Mouse (Mus musculus) hindbrain, postnatal 0 days (tissue): ENCODE measurements around the gene Gm20388. TPM values are rescaled to one million over a fixed set of nuclear protein-coding genes. Genes with fewer than 3 reads are reported as not detected.

Experiments
- ATAC-seq: fragments of 200-750 bp; cut with Nextera tagmentation; 2 replicates; pipeline ENCODE4 v1.8.0; 2017; ENCODE audit warnings: mild to moderate bottlenecking, moderate TSS enrichment, moderate library complexity
- DNase-seq: peaks from one replicate; pipeline ENCODE4 v3.0.0-alpha.2; 2015; ENCODE audit warnings: low spot score
- H3K27ac ChIP-seq: fragments of 300-500 bp; sonication (generic); 2 replicates; pipeline ENCODE4 v1.5.1; 2014; ENCODE audit warnings: mild to moderate bottlenecking
- H3K27me3 ChIP-seq: fragments of 300-500 bp; sonication (generic); 2 replicates; pipeline ENCODE4 v1.6.1; 2014; ENCODE audit warnings: low read length, mixed read lengths; ENCODE audit not compliant: insufficient read depth
- H3K36me3 ChIP-seq: fragments of 300-500 bp; sonication (generic); 2 replicates; pipeline ENCODE4 v1.6.1; 2014; ENCODE audit warnings: low read length, mixed read lengths; ENCODE audit not compliant: insufficient read depth
- H3K4me1 ChIP-seq: fragments of 300-500 bp; sonication (generic); 2 replicates; pipeline ENCODE4 v1.6.1; 2014; ENCODE audit warnings: antibody characterized with exemption, low read length, mixed read lengths; ENCODE audit not compliant: insufficient read depth
- H3K4me2 ChIP-seq: fragments of 300-500 bp; sonication (generic); 2 replicates; pipeline ENCODE4 v1.6.1; 2014; ENCODE audit warnings: low read depth, mild to moderate bottlenecking, low read length, moderate library complexity, mixed read lengths
- H3K4me3 ChIP-seq: fragments of 300-500 bp; sonication (generic); 2 replicates; pipeline ENCODE4 v1.5.1; 2014; ENCODE audit warnings: low read length
- H3K9ac ChIP-seq: fragments of 300-500 bp; sonication (generic); replicated peaks from 2 replicates; pipeline ENCODE4 v1.6.1; 2014; ENCODE audit warnings: mild to moderate bottlenecking, low read length, moderate library complexity, mixed read lengths
- H3K9me3 ChIP-seq: fragments of 300-500 bp; sonication (generic); 2 replicates; pipeline ENCODE4 v1.6.1; 2016; ENCODE audit warnings: low read length, mixed read lengths
- CTCF ChIP-seq: IDR thresholded peaks from 2 replicates; pipeline ENCODE4 v1.5.1; 2016; ENCODE audit warnings: antibody characterized with exemption, control low read depth, low read depth
- WGBS: fragments of 180-500 bp; shearing (Covaris S2); extraction: QIAGEN DNeasy Blood & Tissue Kit; methylation state at CpG from one replicate; pipeline ENCODE4 v1.1.7; 2014; 5-methylcytosine and 5-hydroxymethylcytosine counted together
- polyA plus RNA-seq: library from polyadenylated mRNA; unstranded; fragments of >200 nt; fragmentation: Nextera tagmentation; extraction: Ambion mirVana; gene quantifications from 2 replicates; pipeline ENCODE4 v1.2.1, GENCODE M21; 2015
- total RNA-seq: library from RNA; depleted of rRNA; stranded (reverse); fragments of >200 nt; gene quantifications from 2 replicates; pipeline ENCODE4 v1.2.3, GENCODE M21; 2014

Gene Gm20388
- total and polyA plus RNA-seq, 2 experiments from 2014 or later: 71.3 TPM; not detected in 1

DNA sequence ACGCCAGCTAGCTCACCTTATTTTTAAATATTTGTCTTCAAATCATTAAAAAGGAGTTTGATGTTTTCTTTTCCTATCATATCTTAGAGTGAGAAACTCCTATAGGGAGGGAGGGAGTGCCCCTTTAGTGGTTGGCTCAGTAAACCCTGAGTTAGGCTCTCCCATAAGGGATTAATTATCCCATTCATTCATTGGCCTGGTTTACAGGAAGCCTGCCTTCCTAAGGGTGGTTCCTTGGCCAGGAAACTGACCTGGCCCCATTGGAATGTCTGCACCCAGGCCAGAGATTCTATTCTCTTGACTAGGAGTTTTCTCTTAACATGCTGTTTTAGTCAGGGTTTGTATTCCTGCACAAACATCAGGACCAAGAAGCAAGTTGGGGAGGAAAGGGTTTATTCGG lies 3977.3 kb downstream of the Gm20388 start:
- ATAC-seq: no peak
- H3K27ac ChIP-seq: no peak overlapping the region
- no peaks in the 10 kb centered on the region for H3K9me3 ChIP-seq
- WGBS: 89% methylated on average over 2 of the region's 2 CpGs
- H3K27me3 ChIP-seq: peaks cover 10% of the 10 kb centered on the region; the same call in 1 of the 2 replicates
- H3K4me2 ChIP-seq: no peak overlapping the region
- H3K4me3 ChIP-seq: no peak overlapping the region
- no peaks in the 10 kb centered on the region for H3K36me3 ChIP-seq
- TF ChIP-seq CTCF: no peak
- H3K4me1 ChIP-seq: peaks cover 20% of the 10 kb centered on the region
- H3K9ac ChIP-seq: no peak overlapping the region
- no peak for DNase-seq

DNA sequence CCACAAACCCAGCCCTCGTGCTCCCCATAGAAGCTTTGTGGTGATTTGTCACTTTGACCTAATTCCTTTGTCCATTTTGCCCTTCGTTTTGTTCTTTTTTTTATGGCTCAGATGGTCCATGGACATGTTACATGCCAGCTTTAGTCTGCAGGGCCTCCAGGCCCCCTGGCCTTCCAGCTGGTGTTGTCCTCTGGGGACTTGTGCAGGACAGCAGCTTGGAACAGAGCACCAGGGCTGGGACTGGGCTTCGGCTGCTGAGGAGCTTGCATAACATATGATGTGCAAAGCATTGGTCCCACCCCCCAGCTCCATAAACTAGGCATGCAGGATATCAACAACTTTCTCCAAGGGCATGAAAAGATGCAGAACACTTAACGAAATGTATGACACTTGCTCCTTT lies 3979.2 kb downstream of the Gm20388 start:
- H3K36me3 ChIP-seq: no peaks in the 10 kb centered on the region
- H3K27me3 ChIP-seq: peaks cover 19% of the 10 kb centered on the region
- H3K9ac ChIP-seq: no peak overlapping the region
- no peak for TF ChIP-seq CTCF
- H3K9me3 ChIP-seq: no peaks in the 10 kb centered on the region
- H3K4me3 ChIP-seq: no peak overlapping the region
- DNase-seq: no peak
- ATAC-seq: no peak
- no peak overlapping the region for H3K4me2 ChIP-seq
- H3K27ac ChIP-seq: no peak overlapping the region
- H3K4me1 ChIP-seq: peaks cover 11% of the 10 kb centered on the region
- WGBS: 64% methylated on average over 4 of the region's 4 CpGs

DNA sequence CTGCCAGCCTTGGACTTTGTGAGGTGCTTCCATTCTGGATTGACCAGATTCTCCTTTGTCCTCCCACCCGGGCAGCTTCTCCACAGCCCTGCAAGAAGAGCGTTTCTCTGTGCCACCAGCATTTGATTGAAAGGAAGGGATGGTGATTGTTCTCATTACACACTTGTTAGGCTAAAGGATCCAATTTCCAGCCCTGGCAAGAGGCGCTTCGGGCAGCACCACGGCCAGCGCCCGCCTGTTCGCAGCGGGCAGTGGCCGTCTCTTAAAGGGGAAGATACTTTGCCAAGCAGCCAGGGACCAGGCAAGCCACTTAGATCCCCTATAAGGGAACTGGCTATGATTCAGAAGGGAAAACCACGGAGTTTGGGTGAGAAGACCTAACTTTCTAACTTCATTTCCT lies 3980.6 kb downstream of the Gm20388 start:
- Histone ChIP-seq H3K27me3 (peaks cover 25% of the 10 kb centered on the region), H3K4me2 (peak overlapping the region; percentile 69), H3K36me3 (no peaks in the 10 kb centered on the region), H3K27ac (peak overlapping the region; percentile 77; the same call in 1 of the 2 replicates), H3K4me3 (peak overlapping the region; percentile 39), H3K9ac (peak overlapping the region; percentile 55), H3K4me1 (peaks cover 11% of the 10 kb centered on the region), H3K9me3 (no peaks in the 10 kb centered on the region)
- no peak for TF ChIP-seq CTCF
- under 1% methylated on average over 11 of the region's 11 CpGs for WGBS
- ATAC-seq (no peak), DNase-seq (peak; percentile 76)

DNA sequence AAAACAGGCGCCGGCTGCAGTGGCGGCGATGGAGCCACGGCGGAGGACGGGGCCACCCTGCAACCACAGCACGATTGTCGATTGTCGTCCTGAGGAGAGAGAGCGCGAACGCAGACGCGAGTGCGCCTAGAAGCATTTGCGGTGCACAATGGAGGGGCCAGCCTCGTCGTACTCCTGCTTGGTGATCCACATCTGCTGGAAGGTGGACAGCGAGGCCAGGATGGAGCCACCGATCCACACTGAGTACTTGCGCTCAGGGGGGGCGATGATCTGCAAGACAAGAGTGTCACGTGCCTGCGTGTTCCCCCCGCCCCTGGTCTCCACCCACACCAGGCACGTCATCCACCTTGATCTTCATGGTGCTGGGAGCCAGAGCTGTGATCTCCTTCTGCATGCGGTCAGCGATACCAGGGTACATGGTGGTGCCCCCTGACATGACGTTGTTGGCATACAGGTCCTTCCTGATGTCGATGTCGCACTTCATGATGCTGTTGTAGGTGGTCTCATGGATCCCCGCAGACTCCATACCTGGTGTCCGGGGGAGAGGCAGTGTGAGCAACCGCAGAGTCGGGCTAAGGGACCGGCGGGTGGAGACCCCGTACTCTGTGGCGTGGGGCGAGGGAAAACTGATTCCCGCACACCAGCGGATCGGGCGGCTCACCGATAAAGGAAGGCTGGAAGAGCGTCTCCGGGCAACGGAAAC lies 3981.4 kb downstream of the Gm20388 start:
- 1% methylated on average over 49 of the region's 49 CpGs for WGBS
- Histone ChIP-seq H3K27ac (peak overlapping the region; percentile 77), H3K4me1 (peaks cover 11% of the 10 kb centered on the region), H3K9ac (peak overlapping the region; percentile 55), H3K9me3 (no peaks in the 10 kb centered on the region), H3K27me3 (peaks cover 25% of the 10 kb centered on the region), H3K4me2 (peak overlapping the region; percentile 69), H3K4me3 (peak overlapping the region; percentile 39), H3K36me3 (no peaks in the 10 kb centered on the region)
- DNase-seq (peak; percentile 85), ATAC-seq (peak; percentile 91)
- no peak for TF ChIP-seq CTCF

DNA sequence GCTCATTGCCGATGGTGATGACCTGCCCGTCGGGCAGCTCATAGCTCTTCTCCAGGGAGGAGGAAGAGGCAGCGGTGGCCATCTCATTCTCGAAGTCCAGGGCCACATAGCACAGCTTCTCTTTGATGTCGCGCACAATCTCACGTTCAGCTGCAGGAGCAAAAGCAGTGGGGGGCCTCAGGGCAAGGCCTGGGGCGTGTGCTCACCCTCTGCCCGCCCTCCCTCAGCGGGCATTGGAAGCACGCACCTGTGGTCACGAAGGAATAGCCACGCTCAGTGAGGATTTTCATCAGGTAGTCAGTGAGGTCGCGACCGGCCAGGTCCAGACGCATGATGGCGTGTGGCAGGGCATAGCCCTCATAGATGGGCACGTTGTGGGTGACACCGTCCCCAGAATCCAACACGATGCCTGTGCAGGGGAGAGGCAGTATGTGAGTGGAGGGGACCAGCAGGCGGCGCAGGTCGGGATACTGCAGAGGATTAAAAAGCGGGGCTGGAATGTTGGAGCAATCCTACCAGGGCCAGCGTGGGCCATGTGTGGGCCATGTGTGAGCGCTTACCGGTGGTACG lies 3982.0 kb downstream of the Gm20388 start:
- H3K9me3 ChIP-seq: no peaks in the 10 kb centered on the region
- peaks cover 25% of the 10 kb centered on the region for H3K27me3 ChIP-seq
- peak; percentile 64 for TF ChIP-seq CTCF
- H3K4me3 ChIP-seq: peak overlapping the region; percentile 39
- H3K4me1 ChIP-seq: peaks cover 11% of the 10 kb centered on the region
- peak overlapping the region; percentile 55 for H3K9ac ChIP-seq
- ATAC-seq (peak; percentile 48), DNase-seq (peak; percentile 34)
- no peaks in the 10 kb centered on the region for H3K36me3 ChIP-seq
- H3K27ac ChIP-seq: peak overlapping the region; percentile 77
- H3K4me2 ChIP-seq: peak overlapping the region; percentile 69
- WGBS: 11% methylated on average over 30 of the region's 30 CpGs

DNA sequence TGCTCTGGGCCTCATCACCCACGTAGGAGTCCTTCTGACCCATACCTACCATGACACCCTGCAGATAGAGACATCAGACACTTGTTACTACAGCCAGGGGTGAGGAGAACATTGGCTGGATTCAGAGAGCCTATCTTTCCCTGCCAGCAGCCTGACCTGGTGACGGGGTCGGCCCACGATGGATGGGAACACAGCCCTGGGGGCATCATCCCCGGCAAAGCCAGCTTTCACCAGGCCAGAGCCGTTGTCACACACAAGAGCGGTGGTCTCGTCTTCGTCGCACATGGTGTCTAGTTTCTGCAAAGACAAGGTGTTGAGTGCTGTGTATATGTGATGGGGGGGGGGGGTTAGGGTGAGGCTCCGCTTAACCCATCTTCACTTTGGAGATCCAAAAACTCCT lies 3982.8 kb downstream of the Gm20388 start:
- no peak overlapping the region for H3K4me3 ChIP-seq
- no peak overlapping the region for H3K9ac ChIP-seq
- H3K4me1 ChIP-seq: peaks cover 11% of the 10 kb centered on the region
- no peak overlapping the region for H3K27ac ChIP-seq
- H3K27me3 ChIP-seq: peaks cover 25% of the 10 kb centered on the region
- DNase-seq: no peak
- 75% methylated on average over 11 of the region's 11 CpGs for WGBS
- H3K4me2 ChIP-seq: no peak overlapping the region
- no peak for ATAC-seq
- no peaks in the 10 kb centered on the region for H3K36me3 ChIP-seq
- H3K9me3 ChIP-seq: no peaks in the 10 kb centered on the region
- TF ChIP-seq CTCF: no peak
